Comparison of ENCODE assay signal across 22 mouse cellular contexts in genomic region chrX:77009336-77009735, GRCm38 (mm10).
DNase-seq lines count a peak whose midpoint lies in the region; ATAC-seq and TF ChIP-seq lines count a peak whose summit lies in the region.
"Had no signal": no experiment of that assay in that cellular context is flagged by ENCODE, and none has a peak within 500 bp of the region (broad histone marks: within the 10 kb centered on the region; RNA-seq: fewer than 3 reads in every experiment).

No protein-coding gene starts in this region.

- no peak overlapping the region for H3K4me3 ChIP-seq in forebrain, postnatal 0 days (ENCODE audit: low read depth, low read length)
- H3K4me3 ChIP-seq in forebrain, embryonic 10.5 days = no peak overlapping the region
- H3K4me3 ChIP-seq in midbrain, embryonic 12.5 days = no peak overlapping the region
- no peak overlapping the region for H3K4me3 ChIP-seq in midbrain, embryonic 13.5 days (replicated peaks)
- H3K4me3 ChIP-seq: embryonic facial prominence, embryonic 13.5 days; heart, embryonic 13.5 days; limb, embryonic 12.5 days; liver, embryonic 12.5 days had no signal

- no peaks in the 10 kb centered on the region for H3K27me3 ChIP-seq in forebrain, postnatal 0 days (ENCODE audit: insufficient read depth, low read length)
- H3K27me3 ChIP-seq in forebrain, embryonic 10.5 days (ENCODE audit: poor library complexity, severe bottlenecking) = no peaks in the 10 kb centered on the region
- H3K27me3 ChIP-seq in midbrain, embryonic 12.5 days = no peaks in the 10 kb centered on the region
- no peaks in the 10 kb centered on the region for H3K27me3 ChIP-seq in midbrain, embryonic 13.5 days
- H3K27me3 ChIP-seq: embryonic facial prominence, embryonic 13.5 days; heart, embryonic 13.5 days; limb, embryonic 12.5 days; liver, embryonic 12.5 days had no signal

- no peaks in the 10 kb centered on the region for H3K9me3 ChIP-seq in forebrain, postnatal 0 days (ENCODE audit: low read length)
- H3K9me3 ChIP-seq in forebrain, embryonic 10.5 days = no peaks in the 10 kb centered on the region
- H3K9me3 ChIP-seq in midbrain, embryonic 12.5 days = no peaks in the 10 kb centered on the region
- H3K9me3 ChIP-seq in midbrain, embryonic 13.5 days = no peaks in the 10 kb centered on the region
- H3K9me3 ChIP-seq: embryonic facial prominence, embryonic 13.5 days; heart, embryonic 13.5 days; limb, embryonic 12.5 days; liver, embryonic 12.5 days had no signal

- no peak overlapping the region for H3K4me2 ChIP-seq in forebrain, postnatal 0 days (ENCODE audit: low read depth)
- H3K4me2 ChIP-seq in midbrain, embryonic 12.5 days (replicated peaks) = no peak overlapping the region
- no peak overlapping the region for H3K4me2 ChIP-seq in midbrain, embryonic 13.5 days (replicated peaks)
- H3K4me2 ChIP-seq: embryonic facial prominence, embryonic 13.5 days; heart, embryonic 13.5 days; limb, embryonic 12.5 days; liver, embryonic 12.5 days; lung, embryonic 14.5 days had no signal

- ATAC-seq in forebrain, postnatal 0 days = peak; percentile 38; the same call in 1 of the 2 replicates
- peak; percentile 49; the same call in 1 of the 2 replicates for ATAC-seq in midbrain, embryonic 12.5 days (ENCODE audit: low FRiP score, low read depth)
- no peak for ATAC-seq in midbrain, embryonic 13.5 days
- ATAC-seq: liver, embryonic 12.5 days had no signal

- 12% methylated on average over 2 of the region's 2 CpGs for whole genome bisulfite sequencing in forebrain, postnatal 0 days
- 17% methylated on average over 2 of the region's 2 CpGs for WGBS in forebrain, embryonic 10.5 days
- WGBS in midbrain, embryonic 12.5 days = 14% methylated on average over 2 of the region's 2 CpGs
- 3% methylated on average over 2 of the region's 2 CpGs for WGBS in midbrain, embryonic 13.5 days

- H3K9ac ChIP-seq in forebrain, postnatal 0 days = no peak overlapping the region
- no peak overlapping the region for H3K9ac ChIP-seq in midbrain, embryonic 12.5 days (replicated peaks)
- H3K9ac ChIP-seq in midbrain, embryonic 13.5 days (replicated peaks) = no peak overlapping the region
- H3K9ac ChIP-seq: embryonic facial prominence, embryonic 13.5 days; heart, embryonic 13.5 days; limb, embryonic 12.5 days; liver, embryonic 12.5 days; lung, embryonic 14.5 days had no signal

- no peak for DNase-seq in forebrain, postnatal 0 days
- DNase-seq in forebrain, embryonic 10.5 days (ENCODE audit: extremely low spot score, low spot score) = no peak
- DNase-seq in right cerebral cortex, postnatal 10 days (ENCODE audit: low spot score in 2 of 2) = peak; percentile 25 to 26
- no peak for DNase-seq in right cerebral cortex, postnatal 36 days (ENCODE audit: low spot score in 2 of 2)
- DNase-seq in cerebellum, adult 11-12 months = no peak
- DNase-seq: adrenal gland, postnatal 36 days; cerebellum, adult 9-10 months; gastrocnemius, postnatal 14 days; heart, adult 18-20 months; kidney, adult 8-10 months; kidney, postnatal 14 days; layer of hippocampus, adult 9-11 months; lung, embryonic 14.5 days; lung, postnatal 36 days; spleen, adult 18-20 months; thymus, postnatal 25 days had no signal

- no peak overlapping the region for H3K27ac ChIP-seq in forebrain, postnatal 0 days (ENCODE audit: low read depth, low read length)
- no peak overlapping the region for H3K27ac ChIP-seq in forebrain, embryonic 10.5 days
- no peak overlapping the region for H3K27ac ChIP-seq in midbrain, embryonic 12.5 days (replicated peaks)
- H3K27ac ChIP-seq in midbrain, embryonic 13.5 days = no peak overlapping the region
- H3K27ac ChIP-seq: embryonic facial prominence, embryonic 13.5 days; heart, embryonic 13.5 days; limb, embryonic 12.5 days; liver, embryonic 12.5 days had no signal

- TF ChIP-seq CTCF in forebrain, postnatal 0 days (IDR thresholded peaks at IDR 0.05; ENCODE audit: low read depth) = no peak

- no peaks in the 10 kb centered on the region for H3K36me3 ChIP-seq in forebrain, postnatal 0 days (ENCODE audit: insufficient read depth)
- no peaks in the 10 kb centered on the region for H3K36me3 ChIP-seq in forebrain, embryonic 10.5 days (replicated peaks)
- H3K36me3 ChIP-seq in midbrain, embryonic 12.5 days = no peaks in the 10 kb centered on the region
- H3K36me3 ChIP-seq in midbrain, embryonic 13.5 days = no peaks in the 10 kb centered on the region
- H3K36me3 ChIP-seq: embryonic facial prominence, embryonic 13.5 days; heart, embryonic 13.5 days; limb, embryonic 12.5 days; liver, embryonic 12.5 days had no signal

- H3K4me1 ChIP-seq in forebrain, postnatal 0 days (ENCODE audit: insufficient read depth) = no peaks in the 10 kb centered on the region
- peaks cover 3% of the 10 kb centered on the region; the same call in 1 of the 2 replicates for H3K4me1 ChIP-seq in forebrain, embryonic 10.5 days
- H3K4me1 ChIP-seq in midbrain, embryonic 12.5 days = no peaks in the 10 kb centered on the region
- H3K4me1 ChIP-seq in midbrain, embryonic 13.5 days (replicated peaks) = no peaks in the 10 kb centered on the region
- H3K4me1 ChIP-seq: embryonic facial prominence, embryonic 13.5 days; heart, embryonic 13.5 days; limb, embryonic 12.5 days; liver, embryonic 12.5 days had no signal

Comparison
In these comparisons a context has a peak if more than half of its experiments do, and no peak if none do; other contexts are left out.
1. DNase-seq: peak in right cerebral cortex, postnatal 10 days (2 of 2); none in forebrain, postnatal 0 days (single experiment), forebrain, embryonic 10.5 days (single experiment), right cerebral cortex, postnatal 36 days (0 of 2) and cerebellum, adult 11-12 months (single experiment).